Mouse (Mus musculus) right cerebral cortex, postnatal 4 days (tissue): Measurements from ENCODE around the gene Smarca2.

Experiments
- DNase-seq: peaks from one replicate; pipeline ENCODE4 v3.0.0-alpha.2; 2022

Smarca2 gene

DNA sequence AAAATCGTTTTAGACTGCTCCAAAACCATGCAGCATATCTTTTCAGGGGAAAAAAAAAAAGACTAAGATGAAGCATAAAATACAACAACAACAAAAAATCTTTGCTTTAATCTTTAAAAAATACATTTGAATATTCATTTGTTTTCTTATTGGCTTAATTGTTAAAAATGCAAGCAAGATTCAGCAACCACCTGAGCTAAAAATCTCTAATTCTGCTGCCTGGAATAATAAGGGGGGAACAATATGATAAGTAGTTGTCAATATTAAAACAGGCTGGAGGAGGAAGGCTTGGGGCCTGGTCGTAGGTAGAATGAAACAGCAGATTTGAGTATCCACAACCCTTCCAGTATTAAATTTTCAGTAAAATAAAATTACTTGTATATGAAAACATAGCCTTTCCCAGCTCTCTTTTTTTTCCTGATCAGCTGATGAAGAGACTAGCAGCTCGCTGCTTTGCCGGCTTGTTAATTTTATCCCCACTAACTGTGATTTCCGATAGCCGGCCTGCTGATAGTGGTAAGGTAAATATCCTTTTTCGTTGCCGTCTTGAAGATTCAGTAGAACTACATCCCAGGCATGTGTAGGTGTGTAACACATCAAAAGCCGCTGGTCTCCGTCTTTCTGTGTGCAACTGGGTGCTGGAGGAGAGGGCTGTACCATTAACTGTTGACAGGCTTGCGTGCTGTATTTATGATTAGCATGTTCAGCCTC, 144.7 kb downstream of the Smarca2 start:
- no peak for DNase-seq

- DNase-seq = no peak
Observed at GRCm38 (mm10) chr19:26752611-26753163, 147.8 kb downstream of the Smarca2 start.

DNA sequence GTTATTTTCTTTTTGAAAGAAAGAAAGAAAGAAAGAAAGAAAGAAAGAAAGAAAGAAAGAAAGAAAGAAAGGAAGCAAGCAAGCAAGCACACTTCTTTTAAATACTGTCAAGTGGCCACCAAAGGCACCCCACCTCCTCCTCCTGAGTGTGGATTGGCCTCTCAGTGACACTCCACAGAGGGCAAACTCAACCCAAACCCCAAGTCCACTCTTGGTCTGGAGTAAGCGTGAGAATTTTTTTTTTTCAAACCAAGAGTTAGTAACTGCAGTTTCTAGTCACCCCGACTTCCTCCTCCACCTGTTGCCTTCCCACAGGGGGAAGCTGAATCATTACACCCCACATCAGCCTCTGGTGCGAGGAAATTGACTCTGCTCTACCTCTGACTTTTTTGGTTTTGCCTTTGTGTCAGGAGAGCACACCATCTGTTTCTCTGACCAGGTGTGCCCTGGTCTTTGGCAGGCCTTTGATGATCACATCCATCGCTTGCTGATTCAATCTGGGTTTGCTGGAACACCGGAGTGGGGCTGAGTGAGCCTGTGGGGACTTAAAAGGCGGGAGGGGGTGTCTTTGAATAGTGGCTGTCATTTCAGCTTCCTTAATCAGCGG, 148.5 kb downstream of the Smarca2 start:
- DNase-seq = no peak

DNA sequence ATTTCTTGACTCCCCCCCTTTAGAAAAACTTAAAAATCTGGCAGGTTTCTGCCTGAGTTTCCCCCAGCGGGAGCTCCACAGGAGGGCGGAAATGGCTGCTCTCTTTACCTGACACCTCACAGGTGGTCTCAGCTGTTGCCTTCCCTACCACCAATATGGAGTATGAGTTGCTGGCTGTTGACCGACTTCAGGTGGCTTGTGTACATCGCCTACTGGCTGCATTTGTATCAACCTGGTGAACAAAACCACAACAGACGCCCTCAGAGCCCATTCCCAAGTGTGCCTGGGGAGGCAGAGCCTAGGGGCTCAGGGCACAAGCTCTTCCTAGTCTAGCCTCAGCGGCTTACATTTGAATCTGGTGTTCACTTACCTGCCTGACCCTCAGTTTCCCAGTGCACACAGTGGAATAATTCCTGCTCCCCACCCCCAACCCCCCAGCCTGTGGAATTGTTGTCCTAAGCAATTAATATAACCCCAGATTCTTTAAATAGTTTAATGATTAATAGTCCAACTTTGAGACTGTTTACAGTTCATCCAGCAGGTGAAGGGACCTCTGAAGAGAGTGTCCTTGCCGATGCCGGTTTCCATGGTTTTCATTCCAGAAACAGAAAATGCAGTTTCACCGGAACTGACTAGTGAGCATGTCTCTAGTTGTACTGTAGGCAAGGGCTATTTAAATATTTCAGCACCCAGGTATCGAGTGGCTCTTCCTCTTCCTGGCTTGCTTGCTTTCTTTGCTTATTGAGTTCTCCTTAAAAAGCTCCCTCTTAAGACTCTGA, 149.4 kb downstream of the Smarca2 start:
- DNase-seq = no peak

DNA sequence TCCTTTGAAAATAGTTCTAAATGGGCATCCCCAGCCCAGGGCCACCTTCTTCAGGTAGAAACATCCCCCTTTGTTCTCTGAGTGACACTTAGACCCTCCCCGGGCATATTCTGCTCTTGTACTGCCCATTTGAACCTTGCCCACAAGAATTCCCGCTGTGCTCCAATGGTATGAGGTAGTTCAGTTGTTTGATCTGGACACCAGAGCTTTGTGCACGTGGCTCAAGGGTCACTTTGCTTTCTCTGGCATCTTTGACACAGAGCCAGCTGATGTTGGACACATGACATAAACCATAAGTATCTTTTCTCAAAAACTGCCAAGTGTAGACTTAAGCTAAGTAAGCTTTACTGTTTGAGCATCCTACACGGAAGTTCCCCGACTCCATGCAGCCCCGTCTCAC, 151.1 kb downstream of the Smarca2 start:
- no peak for DNase-seq

DNA sequence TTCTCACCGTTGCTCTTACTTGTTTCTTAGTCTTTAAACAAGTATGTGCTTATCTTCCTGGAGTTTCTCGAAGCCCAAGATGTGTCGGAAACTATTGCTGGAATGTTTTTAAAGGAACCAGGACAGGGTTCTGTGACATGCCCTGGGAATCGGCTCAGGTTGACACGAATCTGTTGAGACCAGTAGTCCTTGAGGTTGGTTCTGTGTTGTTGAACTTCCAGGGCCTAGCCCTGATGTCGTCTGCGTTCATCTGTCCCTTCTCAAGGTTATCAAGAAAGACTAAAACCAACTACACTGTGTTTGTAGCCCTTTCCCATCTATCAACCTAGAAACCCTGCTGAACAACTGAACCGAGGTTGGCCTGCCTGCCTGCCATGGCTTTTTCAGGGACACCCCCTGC, 151.5 kb downstream of the Smarca2 start:
- DNase-seq = no peak

GRCm38 (mm10) chr19:26758156-26758555, 153.3 kb downstream of the Smarca2 start:
- no peak for DNase-seq

DNA sequence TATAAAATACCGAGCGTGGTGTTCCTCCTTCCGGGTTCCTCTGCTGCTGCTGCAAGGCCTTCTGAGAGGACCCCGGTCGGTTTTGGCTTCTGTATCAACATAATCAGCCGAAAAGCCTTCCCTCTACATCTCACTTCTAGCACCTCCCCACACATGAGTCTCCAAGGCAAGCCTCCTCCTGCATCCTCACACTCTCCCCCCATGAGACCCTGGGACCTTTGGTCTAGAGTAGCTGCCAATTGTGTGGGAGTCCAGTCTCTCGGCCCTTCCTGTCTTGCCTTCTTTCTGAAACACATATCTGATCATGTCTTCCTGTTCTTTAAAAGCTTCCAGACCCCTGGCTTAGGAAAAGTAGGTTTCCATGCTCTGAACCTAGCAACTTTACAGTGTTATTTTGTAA, 153.8 kb downstream of the Smarca2 start:
- DNase-seq = no peak

DNA sequence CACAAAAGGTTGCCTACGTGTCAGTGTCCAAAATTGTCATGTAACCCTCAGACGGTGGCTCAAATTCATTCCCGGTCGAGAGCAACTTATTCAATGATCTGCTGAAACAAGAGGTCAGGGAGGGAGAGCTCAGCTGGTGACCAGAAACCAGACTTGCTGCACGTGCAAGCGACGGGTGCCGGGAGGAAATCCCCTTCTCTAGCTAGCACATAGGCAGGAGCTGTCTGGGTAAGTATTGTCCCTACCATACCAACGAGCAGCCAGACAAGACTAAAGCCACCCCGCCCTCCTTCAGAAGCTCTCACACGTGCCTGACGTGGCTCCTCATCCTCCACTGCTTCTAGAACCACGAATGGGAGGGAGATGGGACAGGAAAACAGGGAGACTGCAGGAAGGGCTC, 154.4 kb downstream of the Smarca2 start:
- DNase-seq = no peak

DNA sequence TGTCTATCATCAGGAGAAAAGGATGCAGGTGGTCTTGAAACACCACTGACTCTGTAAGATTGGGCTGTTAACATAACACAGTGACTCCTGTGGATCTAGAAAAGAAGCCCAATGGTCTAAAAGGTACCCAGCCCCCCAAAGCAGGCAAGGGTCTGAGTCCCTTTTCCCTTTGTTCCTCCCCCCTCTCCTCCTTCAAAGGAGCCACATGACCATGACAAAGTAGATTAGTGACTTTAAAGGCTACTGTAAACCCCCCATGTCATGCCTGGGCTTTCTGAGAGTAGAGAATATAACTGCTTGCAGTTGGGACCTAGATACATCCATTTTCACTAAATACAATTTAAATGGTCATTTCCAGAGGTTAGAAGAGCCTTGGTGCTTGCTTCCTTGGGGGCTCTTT, 156.4 kb downstream of the Smarca2 start:
- no peak for DNase-seq

DNA sequence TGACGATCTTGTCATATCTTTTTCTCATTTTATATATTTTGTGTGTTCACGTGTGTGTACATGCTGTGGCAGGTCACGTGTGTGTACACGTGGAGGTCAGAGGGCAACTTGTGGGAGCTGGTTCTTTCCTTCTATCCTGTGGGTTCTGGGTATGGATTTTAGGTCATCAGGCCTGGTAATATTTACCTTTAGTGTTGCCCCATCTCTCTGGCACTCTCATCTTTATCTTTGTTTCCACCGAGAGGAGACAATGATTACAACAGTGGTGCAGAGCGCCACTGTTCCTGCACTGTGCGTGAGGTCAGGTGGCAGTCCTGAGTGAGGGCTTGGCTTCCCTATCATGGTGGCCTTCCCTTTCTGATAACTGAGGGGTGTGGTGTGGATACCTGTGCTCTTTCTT, 160.6 kb downstream of the Smarca2 start:
- no peak for DNase-seq

GRCm38 (mm10) chr19:26767454-26767853, 162.6 kb downstream of the Smarca2 start:
- DNase-seq = no peak

- no peak for DNase-seq
Observed at GRCm38 (mm10) chr19:26767941-26768340, 163.1 kb downstream of the Smarca2 start.

DNA sequence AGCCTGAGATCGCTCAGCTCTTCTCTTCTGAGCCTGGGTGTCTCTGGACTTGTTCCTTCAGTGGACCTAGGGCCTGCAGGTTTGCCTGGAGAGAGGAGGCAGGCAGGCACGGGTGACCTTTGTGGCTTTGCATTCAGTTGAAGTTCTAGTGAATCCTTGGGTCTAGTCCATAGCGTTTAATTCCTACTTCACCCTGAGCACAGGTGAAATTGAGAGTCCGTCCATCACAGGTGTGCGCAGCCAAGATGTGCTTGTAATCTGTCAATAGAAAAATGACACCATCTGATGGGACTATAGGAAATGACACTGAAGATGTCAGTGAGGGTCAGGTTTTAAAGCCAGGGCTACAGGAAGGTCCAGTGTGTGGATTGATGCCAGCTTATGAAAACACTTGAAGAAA, 164.0 kb downstream of the Smarca2 start:
- no peak for DNase-seq

DNA sequence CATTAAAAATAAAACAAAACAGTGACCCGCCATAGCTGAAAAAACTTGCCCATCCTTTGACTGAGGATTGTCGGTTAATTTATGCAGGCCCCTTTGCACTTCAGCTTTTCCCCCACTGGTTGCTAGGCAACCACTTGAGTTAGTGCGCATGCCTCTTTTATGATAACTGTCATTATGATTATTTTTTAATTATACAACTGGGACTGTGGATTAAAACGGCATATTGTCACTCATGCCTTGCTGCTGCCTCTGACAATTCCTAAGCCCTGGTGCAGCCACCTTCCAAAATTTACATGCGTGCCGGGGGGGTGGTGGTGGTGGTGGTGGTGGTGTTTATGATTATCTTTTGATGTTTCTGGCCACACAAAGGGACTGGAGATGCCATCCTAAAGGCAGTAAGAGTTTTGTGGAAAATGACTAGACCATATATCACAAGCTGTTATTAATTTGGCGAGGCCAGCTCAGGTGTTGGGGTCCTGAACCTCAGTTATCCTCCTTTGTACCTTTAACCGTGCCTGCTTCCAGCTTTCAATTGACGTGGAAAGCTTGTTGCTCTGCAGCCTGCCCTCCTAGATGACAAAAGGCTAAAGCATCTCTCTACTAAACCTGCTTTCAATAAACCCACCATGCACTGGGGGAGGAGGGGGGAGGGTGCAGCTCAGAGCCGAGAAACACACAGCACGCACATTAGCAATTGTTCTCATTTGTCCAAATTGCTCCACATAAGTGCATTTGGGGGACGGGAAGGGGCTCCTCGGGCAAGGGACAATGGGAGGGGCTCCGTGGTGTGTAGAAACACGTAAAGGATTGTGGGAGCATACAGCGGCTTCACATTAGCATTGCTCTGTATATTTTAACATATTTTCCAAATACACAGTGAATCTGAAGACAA, 165.0 kb downstream of the Smarca2 start:
- peak; percentile 57 for DNase-seq

GRCm38 (mm10) chr19:26770592-26770991, 165.7 kb downstream of the Smarca2 start:
- DNase-seq = peak; percentile 27

GRCm38 (mm10) chr19:26772051-26772583, 167.3 kb downstream of the Smarca2 start:
- DNase-seq = no peak

- DNase-seq = no peak
Observed at GRCm38 (mm10) chr19:26776066-26777025, 171.5 kb downstream of the Smarca2 start.

GRCm38 (mm10) chr19:26778199-26778598, 173.3 kb downstream of the Smarca2 start:
- DNase-seq = no peak

DNA sequence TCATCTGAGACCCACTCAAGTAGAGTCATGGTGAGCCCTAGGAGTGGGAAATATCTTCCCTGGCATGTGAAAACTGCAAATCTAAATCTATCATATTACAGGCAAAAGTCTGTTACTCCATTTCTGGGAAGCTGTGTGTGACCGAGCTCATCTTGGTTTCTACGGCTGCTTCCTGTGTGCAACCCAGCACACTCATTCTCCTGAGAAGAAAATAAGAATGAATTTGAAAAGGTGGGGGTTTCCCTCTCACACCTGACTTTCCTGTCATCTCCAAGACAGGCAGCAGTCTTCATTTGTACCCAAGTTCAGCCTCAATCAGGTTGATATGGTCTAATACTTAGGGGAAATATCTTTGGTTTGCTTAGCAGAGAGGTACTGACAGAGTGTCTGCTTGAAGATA, 176.4 kb downstream of the Smarca2 start:
- no peak for DNase-seq

- no peak for DNase-seq
Observed at GRCm38 (mm10) chr19:26788446-26788845, 183.6 kb downstream of the Smarca2 start.
